Mouse (Mus musculus) myocyte (in vitro differentiated cells): Measurements from ENCODE around the gene Zfp750.

Experiments used
- CEBPB ChIP-seq: IDR thresholded peaks from 2 replicates; pipeline ENCODE4 v1.6.1; 2011; ENCODE audit warnings: mild to moderate bottlenecking, moderate library complexity; ENCODE audit not compliant: poor library complexity, insufficient read depth, severe bottlenecking
- MAX ChIP-seq: IDR thresholded peaks from one replicate; pipeline ENCODE4 v1.6.1; 2011; ENCODE audit warnings: low read depth, mild to moderate bottlenecking, control low read depth
- POLR2A ChIP-seq: IDR thresholded peaks from one replicate; pipeline ENCODE4 v1.6.1; 2011; ENCODE audit warnings: low read depth, mild to moderate bottlenecking, control low read depth, moderate library complexity; ENCODE audit not compliant: insufficient read length
- POLR2AphosphoS2 ChIP-seq: IDR thresholded peaks from one replicate; pipeline ENCODE4 v1.6.1; 2011; ENCODE audit warnings: low read depth, control low read depth; ENCODE audit not compliant: insufficient read length
- SRF ChIP-seq: IDR thresholded peaks from one replicate; pipeline ENCODE4 v1.6.1; 2011; ENCODE audit warnings: low read depth; ENCODE audit not compliant: control insufficient read depth, insufficient read length
- TCF12 ChIP-seq: IDR thresholded peaks from one replicate; pipeline ENCODE4 v1.6.1; 2011; ENCODE audit warnings: mild to moderate bottlenecking, control low read depth; ENCODE audit not compliant: poor library complexity, insufficient read depth, severe bottlenecking
- TCF3 ChIP-seq: IDR thresholded peaks from one replicate; pipeline ENCODE4 v1.6.1; 2011; ENCODE audit warnings: low read depth, control low read depth; ENCODE audit not compliant: insufficient read length

DNA sequence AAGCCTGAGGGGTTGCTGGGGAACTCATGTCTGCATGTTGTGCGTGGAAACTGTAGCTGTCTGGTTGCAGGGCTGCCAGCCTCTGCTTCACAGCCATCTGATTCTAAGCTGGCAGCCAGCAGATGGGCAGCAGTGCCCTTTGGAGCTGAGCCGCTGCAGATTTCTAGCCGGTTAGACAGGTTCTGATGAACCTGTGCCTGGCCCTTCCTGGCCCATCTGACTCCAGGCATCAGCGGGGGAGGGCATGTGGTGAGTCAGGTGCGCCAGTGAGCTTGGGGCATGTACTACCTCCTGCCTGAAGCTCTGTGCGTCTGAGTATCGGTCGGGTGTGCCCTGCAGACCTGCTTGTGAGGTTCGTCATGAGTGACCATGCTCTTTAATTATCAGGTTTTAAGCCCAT, 24.8 kb upstream of the Zfp750 start:
- TF ChIP-seq TCF12 = no peak
- no peak for TF ChIP-seq POLR2A
- TF ChIP-seq TCF3 = no peak
- TF ChIP-seq POLR2AphosphoS2 = no peak
- no peak for TF ChIP-seq CEBPB
- TF ChIP-seq MAX = no peak
- TF ChIP-seq SRF = no peak
